Mouse (Mus musculus) Patski (cell line): ENCODE results near the gene Ppp1r14d. TPM values are rescaled to one million over a fixed set of nuclear protein-coding genes. Genes with fewer than 3 reads are reported as not detected.

Source experiments
- ATAC-seq: fragments of 100-300 bp; one replicate; pipeline ENCODE4 v1.8.0; 2021
- CTCF ChIA-PET: fragments of 350-600 bp; sonication (Branson Sonifier 250); formaldehyde crosslinking; loops from one replicate; lab custom pipeline; 2022; ENCODE audit warnings: inconsistent platforms; lab: Charles Lee
- POLR2A ChIA-PET: fragments of 350-600 bp; sonication (Branson Sonifier 250); formaldehyde crosslinking; loops from one replicate; lab custom pipeline; 2022; ENCODE audit warnings: antibody characterized with exemption, inconsistent platforms; lab: Charles Lee
- DNase-seq: peaks from one replicate; pipeline ENCODE4 v3.0.0-alpha.2; 2011; ENCODE audit warnings: low read depth, low spot score
- H3K27me3 ChIP-seq: fragments of 371-371 bp; one replicate; pipeline ENCODE4 v1.5.1; 2021
- CTCF ChIP-seq: fragments of 100-300 bp; IDR thresholded peaks from one replicate; pipeline ENCODE4 v1.5.1; 2021
- in situ Hi-C: fragments of 300-500 bp; cut with MboI; formaldehyde crosslinking; loops from 3 replicates; pipeline ENCODE4 v1.11.1; 2018; ENCODE audit warnings: low pct_unique_long_range_greater_than_20kb, mixed read lengths
- polyA plus RNA-seq: library from polyadenylated mRNA; unstranded; gene quantifications from one replicate; pipeline ENCODE4 v1.2.3, GENCODE M21; 2021

The Ppp1r14d gene
- polyA plus RNA-seq, 1 experiment from 2014 or later: not detected

GRCm38 (mm10) chr2:119254976-119255375 is 25.3 kb upstream of the Ppp1r14d start:
- in situ Hi-C loops: loop anchor here (5.0 kb wide), 1 partner anchor 32 kb away; the partner anchor contains the start of gene Vps18
- no peak for ATAC-seq
- no peak for DNase-seq
- CTCF ChIA-PET: interaction anchor here (8.5 kb wide), 1 partner anchor 34 kb away, joined by 82 read pairs; the partner anchor contains the start of gene Vps18
- POLR2A ChIA-PET: no interaction called here
- H3K27me3 ChIP-seq: no peaks in the 10 kb centered on the region
- TF ChIP-seq CTCF: no peak

- no peaks in the 10 kb centered on the region for H3K27me3 ChIP-seq
- ATAC-seq (no peak), DNase-seq (no peak)
- POLR2A ChIA-PET: interaction anchor here (1.0 kb wide), 2 partner anchors 9 to 37 kb away, joined by 3 to 4 read pairs; no protein-coding TSS in a partner anchor
- in situ Hi-C loops: loop anchor here (5.0 kb wide), 1 partner anchor 36 kb away; the partner anchor contains the start of gene Vps18
- peak; percentile 96 for TF ChIP-seq CTCF
- CTCF ChIA-PET: interaction anchor here (1.0 to 8.5 kb wide), 6 partner anchors 13 to 64 kb away, joined by 4 to 82 read pairs (median 8); partner anchors contain the start of gene Vps18
Measured at GRCm38 (mm10) chr2:119250826-119251478, 21.2 kb upstream of the Ppp1r14d start.

- DNase-seq (no peak), ATAC-seq (no peak)
- in situ Hi-C loops: loop anchor here (5.0 kb wide), 1 partner anchor 37 kb away; the partner anchor contains the start of gene Vps18
- ChIA-PET CTCF (interaction anchor here (1.2 to 8.5 kb wide), 5 partner anchors 19 to 50 kb away, joined by 4 to 82 read pairs (median 8); partner anchors contain the start of gene Vps18), POLR2A (interaction anchor here (0.6 to 1.2 kb wide), 2 partner anchors 37 to 1062 kb away, joined by 3 to 7 read pairs; no protein-coding TSS in a partner anchor)
- no peaks in the 10 kb centered on the region for H3K27me3 ChIP-seq
- TF ChIP-seq CTCF: no peak
Measured at GRCm38 (mm10) chr2:119250377-119250776, 20.7 kb upstream of the Ppp1r14d start.

GRCm38 (mm10) chr2:119249592-119250061 is 19.9 kb upstream of the Ppp1r14d start:
- in situ Hi-C loops: loop anchor here (5.0 kb wide), 1 partner anchor 38 kb away; the partner anchor contains the start of gene Vps18
- TF ChIP-seq CTCF: no peak
- ATAC-seq: no peak
- POLR2A ChIA-PET: interaction anchor here (0.6 to 1.2 kb wide), 2 partner anchors 38 to 1061 kb away, joined by 3 to 7 read pairs; no protein-coding TSS in a partner anchor
- CTCF ChIA-PET: interaction anchor here (1.2 to 8.5 kb wide), 3 partner anchors 35 to 47 kb away, joined by 5 to 82 read pairs (median 8); partner anchors contain the start of gene Vps18
- no peak for DNase-seq
- no peaks in the 10 kb centered on the region for H3K27me3 ChIP-seq

GRCm38 (mm10) chr2:119247904-119248303 is 18.2 kb upstream of the Ppp1r14d start:
- no peaks in the 10 kb centered on the region for H3K27me3 ChIP-seq
- in situ Hi-C loops: no loop called here
- ChIA-PET POLR2A (no interaction called here), CTCF (no interaction called here)
- no peak for DNase-seq
- no peak for TF ChIP-seq CTCF
- no peak for ATAC-seq

- ATAC-seq (no peak), DNase-seq (no peak)
- no peak for TF ChIP-seq CTCF
- ChIA-PET CTCF (interaction anchor here (2.2 kb wide), 1 partner anchor 43 kb away, joined by 10 read pairs; the partner anchor contains the start of gene Vps18), POLR2A (no interaction called here)
- no peaks in the 10 kb centered on the region for H3K27me3 ChIP-seq
- in situ Hi-C loops: no loop called here
Measured at GRCm38 (mm10) chr2:119245246-119245645, 15.5 kb upstream of the Ppp1r14d start.

GRCm38 (mm10) chr2:119242548-119242947 is 12.8 kb upstream of the Ppp1r14d start:
- in situ Hi-C loops: no loop called here
- ChIA-PET POLR2A (interaction anchor here (0.7 to 1.6 kb wide), 2 partner anchors 9 kb away, joined by 3 read pairs; no protein-coding TSS in a partner anchor), CTCF (interaction anchor here (1.2 kb wide), 1 partner anchor 46 kb away, joined by 4 read pairs; the partner anchor contains the start of gene Vps18)
- H3K27me3 ChIP-seq: no peaks in the 10 kb centered on the region
- no peak for DNase-seq
- no peak for TF ChIP-seq CTCF
- no peak for ATAC-seq

GRCm38 (mm10) chr2:119240819-119241186 is 11.1 kb upstream of the Ppp1r14d start:
- no peak for DNase-seq
- in situ Hi-C loops: no loop called here
- CTCF ChIA-PET: no interaction called here
- TF ChIP-seq CTCF: no peak
- H3K27me3 ChIP-seq: no peaks in the 10 kb centered on the region
- POLR2A ChIA-PET: no interaction called here
- no peak for ATAC-seq

- in situ Hi-C loops: no loop called here
- TF ChIP-seq CTCF: no peak
- CTCF ChIA-PET: no interaction called here
Measured at GRCm38 (mm10) chr2:119240075-119240818, 10.5 kb upstream of the Ppp1r14d start.

GRCm38 (mm10) chr2:119238671-119239070 is 9.0 kb upstream of the Ppp1r14d start:
- DNase-seq (no peak), ATAC-seq (no peak)
- CTCF ChIA-PET: no interaction called here
- in situ Hi-C loops: no loop called here
- POLR2A ChIA-PET: interaction anchor here (0.7 kb wide), 1 partner anchor 1666 kb away, joined by 3 read pairs; no protein-coding TSS in a partner anchor
- TF ChIP-seq CTCF: no peak
- no peaks in the 10 kb centered on the region for H3K27me3 ChIP-seq

More at GRCm38 (mm10) chr2:119240075-119240818, 10.5 kb upstream of the Ppp1r14d start:
- no peak for DNase-seq
- no peak for ATAC-seq
- H3K27me3 ChIP-seq: no peaks in the 10 kb centered on the region
- POLR2A ChIA-PET: no interaction called here
